Mouse (Mus musculus) liver, embryonic 11.5 days (tissue): Measurements from ENCODE around the gene Ttf2. TPM values are rescaled to one million over a fixed set of nuclear protein-coding genes. Genes with fewer than 3 reads are reported as not detected.

ENCODE experiments used
- ATAC-seq: fragments of 200-750 bp; cut with Nextera tagmentation; replicated peaks from 2 replicates; pipeline ENCODE4 v1.8.0; 2017; ENCODE audit warnings: moderate number of reproducible peaks, mild to moderate bottlenecking, moderate TSS enrichment, moderate library complexity; ENCODE audit not compliant: low FRiP score
- DNase-seq: peaks from one replicate; pipeline ENCODE4 v3.0.0-alpha.2; 2017; ENCODE audit warnings: low spot score
- H3K27ac ChIP-seq: fragments of 300-500 bp; sonication (generic); 2 replicates; pipeline ENCODE4 v1.5.1; 2014; ENCODE audit warnings: mild to moderate bottlenecking, low read depth, low read length, control low read depth
- H3K27me3 ChIP-seq: fragments of 300-500 bp; sonication (generic); replicated peaks from 2 replicates; pipeline ENCODE4 v1.6.1; 2014; ENCODE audit warnings: low read length, mixed read lengths; ENCODE audit not compliant: control insufficient read depth, insufficient read depth
- H3K36me3 ChIP-seq: fragments of 300-500 bp; sonication (generic); 2 replicates; pipeline ENCODE4 v1.6.1; 2014; ENCODE audit warnings: mild to moderate bottlenecking, low read length, moderate library complexity, mixed read lengths; ENCODE audit not compliant: control insufficient read depth, insufficient read depth
- H3K4me1 ChIP-seq: fragments of 300-500 bp; sonication (generic); replicated peaks from 2 replicates; pipeline ENCODE4 v1.6.1; 2014; ENCODE audit warnings: low read length, mixed read lengths; ENCODE audit not compliant: control insufficient read depth, insufficient read depth
- H3K4me2 ChIP-seq: fragments of 300-500 bp; sonication (generic); 2 replicates; pipeline ENCODE4 v1.6.1; 2014; ENCODE audit warnings: mild to moderate bottlenecking, control low read depth, moderate library complexity
- H3K4me3 ChIP-seq: fragments of 300-500 bp; sonication (generic); 2 replicates; pipeline ENCODE4 v1.5.1; 2014; ENCODE audit warnings: low read depth, low read length, control low read depth
- H3K9ac ChIP-seq: fragments of 300-500 bp; sonication (generic); 2 replicates; pipeline ENCODE4 v1.6.1; 2014; ENCODE audit warnings: low read depth, low read length, control low read depth
- H3K9me3 ChIP-seq: fragments of 300-500 bp; sonication (generic); 2 replicates; pipeline ENCODE4 v1.6.1; 2016; ENCODE audit warnings: low read length, inconsistent platforms, mixed read lengths; ENCODE audit not compliant: control insufficient read depth
- WGBS: fragments of 180-500 bp; shearing (Covaris S2); extraction: QIAGEN DNeasy Blood & Tissue Kit; methylation state at CpG from one replicate; pipeline ENCODE4 v1.1.7; 2014; 5-methylcytosine and 5-hydroxymethylcytosine counted together
- polyA plus RNA-seq: library from polyadenylated mRNA; unstranded; fragments of >200 nt; fragmentation: Nextera tagmentation; extraction: Ambion mirVana; gene quantifications from 2 replicates; pipeline ENCODE4 v1.2.1, GENCODE M21; 2014

The Ttf2 gene
- polyA plus RNA-seq, 1 experiment from 2014 or later: 22.3 TPM

GRCm38 (mm10) chr3:101010589-101011202 is 41.2 kb upstream of the Ttf2 start:
- 56% methylated on average over 4 of the region's 4 CpGs for WGBS
- no peak overlapping the region for H3K4me2 ChIP-seq
- no peaks in the 10 kb centered on the region for H3K9me3 ChIP-seq
- H3K27ac ChIP-seq: no peak overlapping the region
- no peaks in the 10 kb centered on the region for H3K27me3 ChIP-seq
- no peak for DNase-seq
- no peaks in the 10 kb centered on the region for H3K4me1 ChIP-seq
- H3K36me3 ChIP-seq: no peaks in the 10 kb centered on the region
- H3K4me3 ChIP-seq: no peak overlapping the region
- no peak overlapping the region for H3K9ac ChIP-seq
- ATAC-seq: no peak

DNA sequence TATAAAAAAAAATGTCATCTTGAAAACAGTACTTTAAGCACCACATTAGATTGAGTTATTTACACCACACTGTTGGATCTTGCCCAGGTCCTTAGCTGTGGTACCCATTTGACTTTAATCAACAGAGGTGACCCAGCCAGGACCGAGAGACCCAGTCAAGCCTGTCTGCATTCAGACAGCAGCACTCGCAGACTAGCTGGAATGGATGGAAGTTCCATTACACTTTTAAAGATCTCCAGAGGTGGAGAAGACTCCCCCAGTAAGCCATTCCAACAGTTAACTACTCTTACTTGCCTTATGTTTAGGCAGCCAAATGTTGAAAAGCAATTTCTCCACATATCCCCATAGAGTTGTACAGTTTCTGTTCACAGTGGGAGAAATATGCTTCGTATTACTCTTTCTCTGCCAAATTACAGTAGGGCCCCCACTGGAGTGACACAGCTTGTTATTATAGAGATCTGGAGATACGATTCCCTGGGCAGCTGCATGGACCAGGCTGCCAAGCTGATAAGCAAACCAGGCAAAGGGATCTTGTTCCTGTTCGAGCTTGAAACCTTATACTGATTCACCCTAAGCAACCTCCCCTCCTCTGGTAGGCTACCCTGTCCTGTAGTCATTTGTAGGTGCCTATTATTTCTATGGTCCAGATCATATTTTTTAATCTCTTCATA is 37.8 kb upstream of the Ttf2 start:
- ATAC-seq: no peak
- H3K27ac ChIP-seq: no peak overlapping the region
- 55% methylated on average over 5 of the region's 5 CpGs for WGBS
- H3K4me3 ChIP-seq: no peak overlapping the region
- H3K9ac ChIP-seq: no peak overlapping the region
- H3K9me3 ChIP-seq: no peaks in the 10 kb centered on the region
- H3K4me2 ChIP-seq: no peak overlapping the region
- DNase-seq: no peak
- no peaks in the 10 kb centered on the region for H3K4me1 ChIP-seq
- H3K36me3 ChIP-seq: no peaks in the 10 kb centered on the region
- H3K27me3 ChIP-seq: no peaks in the 10 kb centered on the region

- ATAC-seq (no peak), DNase-seq (no peak)
- Histone ChIP-seq H3K9ac (no peak overlapping the region), H3K4me2 (no peak overlapping the region), H3K4me1 (no peaks in the 10 kb centered on the region), H3K27me3 (no peaks in the 10 kb centered on the region), H3K9me3 (no peaks in the 10 kb centered on the region), H3K36me3 (no peaks in the 10 kb centered on the region), H3K4me3 (no peak overlapping the region), H3K27ac (no peak overlapping the region)
- WGBS: 77% methylated on average over 6 of the region's 6 CpGs
These were observed 35.9 kb upstream of the Ttf2 start for GRCm38 (mm10) chr3:101005392-101005791.

DNA sequence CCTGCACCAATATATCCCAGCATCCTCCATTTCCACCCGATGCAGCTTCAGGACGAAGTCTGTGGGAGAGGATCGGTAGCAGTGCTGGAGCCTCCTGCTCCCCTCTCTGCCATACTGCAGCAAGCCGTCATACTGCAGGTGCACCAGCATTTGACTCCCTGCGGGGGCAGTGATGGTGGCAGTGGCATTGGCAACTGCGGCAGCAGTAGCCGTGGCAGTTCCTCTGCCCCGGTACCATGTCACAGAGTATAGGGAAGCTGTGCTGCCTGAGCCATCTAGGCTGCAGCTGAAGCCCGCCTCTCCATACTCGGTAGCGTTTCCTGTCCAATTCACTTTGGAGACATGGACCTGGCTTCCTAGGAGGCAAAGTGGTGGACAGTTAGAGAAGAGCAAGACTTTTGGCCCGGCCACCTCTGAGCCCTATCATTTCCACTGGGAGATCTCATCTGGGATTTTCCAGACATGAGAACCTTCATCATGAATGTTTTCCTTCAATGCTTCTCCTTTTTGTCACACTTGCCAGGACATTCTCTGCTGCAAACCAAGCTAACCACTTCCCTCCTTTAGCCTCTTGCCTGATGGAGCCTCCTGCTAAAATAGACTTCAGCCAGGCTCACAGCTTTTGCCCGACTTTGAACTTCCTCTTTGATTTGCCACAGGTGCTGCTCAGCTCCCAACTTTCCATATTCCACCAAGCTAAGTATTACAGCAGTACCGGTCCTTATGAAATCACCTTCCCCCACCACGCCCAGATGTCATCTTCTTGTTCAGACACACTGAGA is 34.3 kb upstream of the Ttf2 start:
- 56% methylated on average over 15 of the region's 15 CpGs for WGBS

GRCm38 (mm10) chr3:100999732-101000131 is 30.3 kb upstream of the Ttf2 start:
- Histone ChIP-seq H3K36me3 (no peaks in the 10 kb centered on the region), H3K4me2 (no peak overlapping the region), H3K27me3 (no peaks in the 10 kb centered on the region), H3K27ac (no peak overlapping the region), H3K9ac (no peak overlapping the region), H3K4me3 (no peak overlapping the region), H3K4me1 (no peaks in the 10 kb centered on the region), H3K9me3 (no peaks in the 10 kb centered on the region)
- ATAC-seq (no peak), DNase-seq (no peak)
- 32% methylated on average over 2 of the region's 2 CpGs for WGBS

More for the DNA sequence above, 34.3 kb upstream of the Ttf2 start:
- Histone ChIP-seq H3K9ac (no peak overlapping the region), H3K27ac (no peak overlapping the region), H3K36me3 (no peaks in the 10 kb centered on the region), H3K9me3 (no peaks in the 10 kb centered on the region), H3K4me3 (no peak overlapping the region), H3K4me2 (no peak overlapping the region), H3K27me3 (no peaks in the 10 kb centered on the region), H3K4me1 (no peaks in the 10 kb centered on the region)
- DNase-seq (no peak), ATAC-seq (no peak)

DNA sequence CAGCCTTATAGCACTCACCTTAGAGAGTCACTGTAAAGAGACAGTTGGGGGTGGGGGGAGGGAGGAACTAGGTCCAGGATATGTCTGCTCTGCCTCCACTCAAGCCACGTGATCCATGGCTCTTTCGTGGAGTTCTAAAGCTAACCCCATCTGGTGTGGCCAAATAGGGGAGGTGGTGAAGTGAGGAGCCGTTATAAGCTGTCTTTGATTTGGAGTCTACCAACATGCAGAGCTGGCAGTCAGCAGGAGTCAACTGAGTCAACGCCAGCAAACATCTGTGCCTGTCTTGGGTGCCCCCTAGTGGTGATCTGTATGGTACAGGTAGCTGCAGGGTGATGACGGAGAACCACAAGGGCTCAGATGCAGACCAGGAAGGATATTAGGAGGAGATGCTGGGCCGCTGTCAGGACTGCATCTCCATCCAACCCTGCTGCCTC is 29.5 kb upstream of the Ttf2 start:
- Histone ChIP-seq H3K4me2 (no peak overlapping the region), H3K36me3 (no peaks in the 10 kb centered on the region), H3K4me1 (no peaks in the 10 kb centered on the region), H3K9me3 (no peaks in the 10 kb centered on the region), H3K27me3 (no peaks in the 10 kb centered on the region), H3K27ac (no peak overlapping the region), H3K9ac (no peak overlapping the region), H3K4me3 (no peak overlapping the region)
- peak; percentile 57; the same call in 1 of the 2 replicates for ATAC-seq
- 11% methylated on average over 6 of the region's 6 CpGs for WGBS
- DNase-seq: peak; percentile 44

GRCm38 (mm10) chr3:100997785-100998570 is 28.5 kb upstream of the Ttf2 start:
- H3K4me2 ChIP-seq: no peak overlapping the region
- H3K4me3 ChIP-seq: no peak overlapping the region
- 65% methylated on average over 10 of the region's 10 CpGs for WGBS
- H3K9me3 ChIP-seq: no peaks in the 10 kb centered on the region
- no peaks in the 10 kb centered on the region for H3K36me3 ChIP-seq
- H3K27ac ChIP-seq: no peak overlapping the region
- no peaks in the 10 kb centered on the region for H3K27me3 ChIP-seq
- DNase-seq: no peak
- H3K9ac ChIP-seq: no peak overlapping the region
- no peaks in the 10 kb centered on the region for H3K4me1 ChIP-seq
- no peak for ATAC-seq

DNA sequence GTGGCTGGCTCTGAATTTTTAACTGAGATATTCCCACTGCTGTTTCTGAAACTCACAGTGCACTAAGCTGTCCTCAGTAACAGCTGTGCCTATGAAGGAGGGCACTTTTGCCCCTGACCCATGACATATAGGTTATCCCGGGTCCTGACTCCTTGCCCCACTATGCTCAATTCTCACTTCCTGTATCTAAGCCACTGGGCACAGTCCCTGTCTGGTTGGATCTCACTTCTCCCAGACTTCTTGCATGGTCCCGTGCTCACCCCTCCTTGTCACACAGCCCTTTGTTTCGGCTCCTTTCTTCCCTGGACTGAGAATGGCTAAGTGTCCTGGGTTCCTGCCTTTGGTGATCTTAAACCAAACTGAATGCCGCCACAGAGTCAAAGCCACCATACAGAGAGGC is 24.8 kb upstream of the Ttf2 start:
- no peak overlapping the region for H3K4me2 ChIP-seq
- H3K4me3 ChIP-seq: no peak overlapping the region
- H3K36me3 ChIP-seq: no peaks in the 10 kb centered on the region
- H3K27me3 ChIP-seq: no peaks in the 10 kb centered on the region
- H3K27ac ChIP-seq: no peak overlapping the region
- no peaks in the 10 kb centered on the region for H3K9me3 ChIP-seq
- WGBS: 88% methylated on average over 4 of the region's 4 CpGs
- H3K9ac ChIP-seq: no peak overlapping the region
- DNase-seq: no peak
- no peaks in the 10 kb centered on the region for H3K4me1 ChIP-seq
- ATAC-seq: no peak
